Mouse (Mus musculus): ENCODE results near the gene Ddx47.

DNA sequence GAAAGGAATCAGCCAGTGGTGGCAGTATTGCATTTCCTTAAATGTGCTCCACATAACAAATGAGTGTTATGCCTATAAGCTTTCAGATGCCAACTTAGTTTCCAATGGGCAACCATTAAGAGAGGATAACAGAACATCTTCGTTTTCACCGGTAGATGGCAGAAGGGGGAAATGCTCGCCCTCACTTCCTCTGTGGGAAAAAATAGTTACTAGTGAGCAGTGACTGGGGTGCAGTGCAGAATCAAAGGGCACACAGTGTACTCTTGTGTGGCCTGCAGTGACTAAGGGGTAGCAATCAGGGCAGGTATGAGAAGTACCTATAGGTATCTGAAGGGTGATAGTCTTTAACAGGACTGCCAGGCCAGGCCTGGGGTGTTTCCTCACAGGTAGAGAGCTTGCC lies 14.8 kb downstream of the Ddx47 start:
- TF ChIP-seq POLR2A (IDR thresholded peaks at IDR 0.05; ENCODE audit: control insufficient read depth, extremely low read depth, insufficient read depth, low read length, poor library complexity), result no peak
- TF ChIP-seq CTCF (IDR thresholded peaks at IDR 0.05; ENCODE audit: borderline replicate concordance, control insufficient read depth, extremely low read depth, insufficient read depth, low read length, poor library complexity), result no peak

Data from thymus, adult 2 months (tissue).